Mouse (Mus musculus) G1E (cell line): Measurements from ENCODE around the gene Auts2.

Source experiments
- CTCF ChIP-seq: IDR thresholded peaks from 2 replicates; pipeline ENCODE4 v1.5.1; 2012; ENCODE audit warnings: low read depth, low read length, inconsistent platforms, mixed read lengths
- GATA2 ChIP-seq: IDR thresholded peaks from 2 replicates; pipeline ENCODE4 v1.6.1; 2012; ENCODE audit warnings: low read depth, low read length, inconsistent platforms, borderline replicate concordance
- POLR2AphosphoS5 ChIP-seq: IDR thresholded peaks from 2 replicates; pipeline ENCODE4 v1.6.1; 2012; ENCODE audit warnings: low read depth, low read length, inconsistent platforms; ENCODE audit not compliant: insufficient replicate concordance

DNA sequence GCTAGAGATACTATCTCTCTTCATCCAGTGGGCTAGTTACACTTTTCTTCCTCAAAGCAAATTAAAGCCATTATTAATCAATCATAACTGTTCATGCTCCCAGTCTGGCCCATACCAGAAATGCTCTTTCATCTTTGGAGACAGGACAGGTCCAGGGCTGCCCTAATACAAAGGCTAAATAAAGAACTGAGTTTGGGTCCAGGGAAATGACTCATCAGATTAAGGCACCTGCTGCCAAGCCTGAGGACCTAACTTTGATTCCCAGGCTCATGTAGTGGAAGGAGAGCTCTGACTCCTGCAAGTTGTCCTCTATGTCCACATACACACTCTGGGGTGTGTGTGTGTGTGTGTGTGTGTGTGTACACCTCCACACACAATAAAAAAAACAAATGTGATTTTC is 51.1 kb downstream of the Auts2 start:
- TF ChIP-seq CTCF (no peak), GATA2 (no peak), POLR2AphosphoS5 (no peak)
